Mouse (Mus musculus) CH12F3 (cell line): ENCODE measurements around the gene Gm17175.
"Not testable (repeated sequence)": the region's sequence is repeated elsewhere in the genome, so short reads cannot be mapped to it uniquely, and the experiment has no call there.

Experiments used
- in situ Hi-C: fragments of 300-500 bp; cut with MboI; formaldehyde crosslinking; loops from 2 replicates; pipeline ENCODE4 v1.14.3; 2020; ENCODE audit warnings: low sequenced_read_pairs

Gene Gm17175

DNA sequence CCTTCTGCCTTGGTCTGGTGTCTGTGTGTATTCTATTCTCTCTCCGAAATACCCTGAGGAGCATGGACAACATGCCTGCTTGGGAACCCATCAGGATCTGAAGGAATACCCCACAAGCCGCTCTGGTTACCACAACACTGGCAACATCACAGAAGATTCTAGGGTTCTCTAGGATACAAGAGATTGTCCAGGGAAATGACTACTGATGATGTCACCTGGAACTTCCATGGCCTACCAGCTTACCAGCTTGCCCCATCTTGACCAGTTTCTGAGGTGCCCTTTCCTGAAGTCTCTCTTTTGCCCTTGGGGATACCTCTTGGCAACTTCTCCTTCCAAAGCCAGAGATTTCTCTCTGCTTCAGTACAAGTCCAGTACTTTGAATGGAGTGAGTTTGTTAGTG, at the start of gene Gm17175:
TSS of gene Gm17175 (minus strand) at position 101 of the 400 bp plus-strand sequence.
- in situ Hi-C loops, result not testable (repeated sequence)

DNA sequence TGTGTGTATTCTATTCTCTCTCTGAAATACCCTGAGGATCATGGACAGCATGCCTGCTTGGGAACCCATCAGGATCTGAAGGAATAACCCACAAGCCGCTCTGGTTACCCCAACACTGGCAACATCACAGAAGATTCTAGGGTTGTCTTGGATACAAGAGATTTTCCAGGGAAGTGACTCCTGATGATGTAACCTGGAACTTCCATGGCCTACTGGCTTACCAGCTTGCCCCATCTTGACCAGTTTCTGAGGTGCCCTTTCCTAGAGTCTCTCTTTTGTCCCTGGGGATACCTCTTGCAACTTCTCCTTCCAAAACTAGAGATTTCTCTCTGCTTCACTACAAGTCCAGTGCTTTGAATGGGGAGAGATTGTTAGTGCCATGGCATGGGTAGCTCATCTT, 37.3 kb upstream of the Gm17175 start, which contains the start of gene Gm17078:
TSS of gene Gm17078 (minus strand) at position 101 of the 400 bp plus-strand sequence.
- in situ Hi-C loops, result no loop called here

DNA sequence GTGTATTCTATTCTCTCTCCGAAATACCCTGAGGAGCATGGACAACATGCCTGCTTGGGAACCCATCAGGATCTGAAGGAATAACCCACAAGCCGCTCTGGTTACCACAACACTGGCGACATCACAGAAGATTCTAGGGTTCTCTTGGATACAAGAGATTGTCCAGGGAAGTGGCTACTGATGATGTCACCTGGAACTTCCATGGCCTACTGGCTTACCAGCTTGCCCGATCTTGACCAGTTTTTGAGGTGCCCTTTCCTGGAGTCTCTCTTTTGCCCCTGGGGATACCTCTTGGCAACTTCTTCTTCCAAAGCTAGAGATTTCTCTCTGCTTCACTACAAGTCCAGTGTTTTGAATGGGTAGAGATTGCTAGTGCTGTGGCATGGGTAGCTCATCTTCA, 18.2 kb upstream of the Gm17175 start, which contains the start of gene Gm17174:
TSS of gene Gm17174 (minus strand) at position 101 of the 400 bp plus-strand sequence.
- in situ Hi-C loops, result not testable (repeated sequence)

DNA sequence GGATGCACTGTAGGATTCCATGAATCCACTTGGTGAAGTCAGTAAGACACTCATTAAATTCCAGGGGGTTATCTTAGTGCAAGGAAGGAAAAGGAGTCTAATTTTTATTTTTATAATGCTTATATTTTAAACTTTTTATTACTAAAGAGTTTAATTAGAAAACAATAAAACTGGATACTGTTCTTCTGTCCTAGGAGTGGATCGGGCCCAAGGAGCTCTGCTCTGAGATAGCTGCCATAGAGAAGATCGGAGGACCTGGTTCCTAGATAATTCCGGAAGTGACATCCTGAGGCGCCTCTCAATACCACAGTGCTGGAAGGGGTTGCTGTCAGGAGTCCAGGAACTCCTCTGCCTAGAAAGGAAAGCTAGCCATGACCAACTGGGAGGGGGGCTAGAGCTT, 21.4 kb downstream of the Gm17175 start, which contains the start of gene Gm5622:
TSS of gene Gm5622 (plus strand) at position 301 of the 400 bp plus-strand sequence.
- in situ Hi-C loops, result no loop called here
